Mouse (Mus musculus) spleen, postnatal 10 days (tissue): ENCODE results near the gene Nkx2-1.
"Not testable (repeated sequence)": the region's sequence is repeated elsewhere in the genome, so short reads cannot be mapped to it uniquely, and the experiment has no call there.

Experiments
- DNase-seq, 2 experiments: peaks; one replicate each; pipeline ENCODE4 v3.0.0; 2021 to 2022; ENCODE audit warnings: low spot score in 2 of 2

The Nkx2-1 gene

GRCm38 (mm10) chr12:56536884-56537265 is at the start of gene Nkx2-1:
TSS of gene Nkx2-1 (minus strand) at chr12:56536908.
- DNase-seq: no peak

- DNase-seq: peak; percentile 20 to 58
Observed at GRCm38 (mm10) chr12:56541068-56541467, 4.4 kb upstream of the Nkx2-1 start.

- DNase-seq: no peak
Observed at GRCm38 (mm10) chr12:56540591-56540990, 3.9 kb upstream of the Nkx2-1 start.

GRCm38 (mm10) chr12:56538601-56539000 is 1.9 kb upstream of the Nkx2-1 start:
- no peak for DNase-seq

GRCm38 (mm10) chr12:56537931-56538330 is 1.2 kb upstream of the Nkx2-1 start:
- DNase-seq: no peak

GRCm38 (mm10) chr12:56537342-56537741 is 634 bp upstream of the Nkx2-1 start:
- no peak for DNase-seq

- no peak for DNase-seq
Observed at GRCm38 (mm10) chr12:56536174-56536883, 379 bp downstream of the Nkx2-1 start.

GRCm38 (mm10) chr12:56535411-56536173 is 1.1 kb downstream of the Nkx2-1 start:
- no peak for DNase-seq

GRCm38 (mm10) chr12:56534651-56535326 is 1.9 kb downstream of the Nkx2-1 start:
- no peak for DNase-seq

GRCm38 (mm10) chr12:56534311-56534650 is 2.4 kb downstream of the Nkx2-1 start:
- no peak for DNase-seq

- no peak for DNase-seq
Observed at GRCm38 (mm10) chr12:56533501-56534310, 3.0 kb downstream of the Nkx2-1 start.

- no peak for DNase-seq
Observed at GRCm38 (mm10) chr12:56532986-56533495, 3.7 kb downstream of the Nkx2-1 start.

GRCm38 (mm10) chr12:56532142-56532541 is 4.6 kb downstream of the Nkx2-1 start:
- no peak for DNase-seq

- no peak for DNase-seq
Observed at GRCm38 (mm10) chr12:56531051-56531620, 5.6 kb downstream of the Nkx2-1 start.

GRCm38 (mm10) chr12:56529931-56530330 is 6.8 kb downstream of the Nkx2-1 start:
- DNase-seq: no peak

GRCm38 (mm10) chr12:56528881-56529681 is 7.6 kb downstream of the Nkx2-1 start:
- no peak for DNase-seq

GRCm38 (mm10) chr12:56528034-56528570 is 8.6 kb downstream of the Nkx2-1 start:
- no peak for DNase-seq

- DNase-seq: no peak
Observed at GRCm38 (mm10) chr12:56527071-56527470, 9.6 kb downstream of the Nkx2-1 start.

GRCm38 (mm10) chr12:56525219-56525797 is 11.4 kb downstream of the Nkx2-1 start:
- not testable (repeated sequence) for DNase-seq

- DNase-seq: no peak
Observed at GRCm38 (mm10) chr12:56524201-56524600, 12.5 kb downstream of the Nkx2-1 start.
